Mouse (Mus musculus): Measurements from ENCODE around the gene Pbx4.

GRCm38 (mm10) chr8:69918506-69918905, 86.2 kb downstream of the Pbx4 start:
- TF ChIP-seq CTCF (IDR thresholded peaks at IDR 0.05; ENCODE audit: control insufficient read depth, insufficient read depth, low read length) (no peak), POLR2A (IDR thresholded peaks at IDR 0.05; ENCODE audit: borderline replicate concordance, control insufficient read depth, low read depth, low read length) (no peak)

Data from bone marrow, adult 2 months (tissue).